Mouse (Mus musculus): Measurements from ENCODE around the gene Ankfy1. TPM values are rescaled to one million over a fixed set of nuclear protein-coding genes. Genes with fewer than 3 reads are reported as not detected.

The Ankfy1 gene
- polyA plus RNA-seq, 1 experiment from 2014 or later = 25.4 TPM

Small RNAs within 50 kb of the gene (microRNA-seq; reads per million reads assigned to microRNA genes)
- not detected for gene Gm25678

Other genes with a start within 250 kb of the Ankfy1 start
- 159 and 164 TPM in 2 replicates for gene Mybbp1a, start 248.7 kb upstream of the Ankfy1 start, polyA plus RNA-seq (2015; fragmentation: Nextera tagmentation; extraction: Ambion mirVana)
- 2.1 and 2.3 TPM in 2 replicates for gene Spns2, start 200.1 kb upstream of the Ankfy1 start, polyA plus RNA-seq (2015; fragmentation: Nextera tagmentation; extraction: Ambion mirVana)
- gene Spns3, start 139.5 kb upstream of the Ankfy1 start, polyA plus RNA-seq (2015; fragmentation: Nextera tagmentation; extraction: Ambion mirVana) = 0.14 and 0.20 TPM in 2 replicates
- 80.2 and 84.5 TPM in 2 replicates for gene Ube2g1, start 82.7 kb upstream of the Ankfy1 start, polyA plus RNA-seq (2015; fragmentation: Nextera tagmentation; extraction: Ambion mirVana)
- gene Cyb5d2, start 106.1 kb downstream of the Ankfy1 start, polyA plus RNA-seq (2015; fragmentation: Nextera tagmentation; extraction: Ambion mirVana) = 6.5 and 6.7 TPM in 2 replicates
- 9.2 and 10.4 TPM in 2 replicates for gene Zzef1, start 106.2 kb downstream of the Ankfy1 start, polyA plus RNA-seq (2015; fragmentation: Nextera tagmentation; extraction: Ambion mirVana)

Measured in limb, embryonic 13.5 days (tissue).